Mouse (Mus musculus) forebrain, embryonic 12.5 days (tissue): ENCODE results near the gene Gpr119. TPM values are rescaled to one million over a fixed set of nuclear protein-coding genes. Genes with fewer than 3 reads are reported as not detected.

ENCODE experiments used
- ATAC-seq: fragments of 200-750 bp; cut with Nextera tagmentation; 2 replicates; pipeline ENCODE4 v1.8.0; 2017; ENCODE audit warnings: moderate TSS enrichment; ENCODE audit not compliant: low FRiP score
- H3K27ac ChIP-seq: fragments of 300-500 bp; sonication (generic); 2 replicates; pipeline ENCODE4 v1.5.1; 2016; ENCODE audit warnings: mild to moderate bottlenecking
- H3K27me3 ChIP-seq: fragments of 300-500 bp; sonication (generic); 2 replicates; pipeline ENCODE4 v1.6.1; 2016; ENCODE audit warnings: mild to moderate bottlenecking
- H3K36me3 ChIP-seq: fragments of 300-500 bp; sonication (generic); replicated peaks from 2 replicates; pipeline ENCODE4 v1.6.1; 2016; ENCODE audit warnings: mild to moderate bottlenecking
- H3K4me1 ChIP-seq: fragments of 300-500 bp; sonication (generic); 2 replicates; pipeline ENCODE4 v1.6.1; 2016
- H3K4me2 ChIP-seq: fragments of 300-500 bp; sonication (generic); 2 replicates; pipeline ENCODE4 v1.6.1; 2016; ENCODE audit warnings: mild to moderate bottlenecking, moderate library complexity
- H3K4me3 ChIP-seq: fragments of 300-500 bp; sonication (generic); replicated peaks from 2 replicates; pipeline ENCODE4 v1.5.1; 2016; ENCODE audit warnings: mild to moderate bottlenecking
- H3K9ac ChIP-seq: fragments of 300-500 bp; sonication (generic); 2 replicates; pipeline ENCODE4 v1.6.1; 2016; ENCODE audit warnings: mild to moderate bottlenecking
- H3K9me3 ChIP-seq: fragments of 300-500 bp; sonication (generic); 2 replicates; pipeline ENCODE4 v1.6.1; 2016
- WGBS: fragments of 180-500 bp; shearing (Covaris S2); methylation state at CpG from one replicate; pipeline ENCODE4 v1.1.7; 2016; 5-methylcytosine and 5-hydroxymethylcytosine counted together
- microRNA-seq: library from miRNA; unstranded; fragments of <30 nt; microRNA quantifications from one replicate; pipeline ENCODE4, GENCODE M21; 2017
- polyA plus RNA-seq: library from polyadenylated mRNA; unstranded; fragments of >200 nt; fragmentation: Nextera tagmentation; extraction: Ambion mirVana; gene quantifications from 2 replicates; pipeline ENCODE4 v1.2.1, GENCODE M21; 2016

Gpr119 gene
- polyA plus RNA-seq, 1 experiment from 2014 or later = not detected

DNA sequence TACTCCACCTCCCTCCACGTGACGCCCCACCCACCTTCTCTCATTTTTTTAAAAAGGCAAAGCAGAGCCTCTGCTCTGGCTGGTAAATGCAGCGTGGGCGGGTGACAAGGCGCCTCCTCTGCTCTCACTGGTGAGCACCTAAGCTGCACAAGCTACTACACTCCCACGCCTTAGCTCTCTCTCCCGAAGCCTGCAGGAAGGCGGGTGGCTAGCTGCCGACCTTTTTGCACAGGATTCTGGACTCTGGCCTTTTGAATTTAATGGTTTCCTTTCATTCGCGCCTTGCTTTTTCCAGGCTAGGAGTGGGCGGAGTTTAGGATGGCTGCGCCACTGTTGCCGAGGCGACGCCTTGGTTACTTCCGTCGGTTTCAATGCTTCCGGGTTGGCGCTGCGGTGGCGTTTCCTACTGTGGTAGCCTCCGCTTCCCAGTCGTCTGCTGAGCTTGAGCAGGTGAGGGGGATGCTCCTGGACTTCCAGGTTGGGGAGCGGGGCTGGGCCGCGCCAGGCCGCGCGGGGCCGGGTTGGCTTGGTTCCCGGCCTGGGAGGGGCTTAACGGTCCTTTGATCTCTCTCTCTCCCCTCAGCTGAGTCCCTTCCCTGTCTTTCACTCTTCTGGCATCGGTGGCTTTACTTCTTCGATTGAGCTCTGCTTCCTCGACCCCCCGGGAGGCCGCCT lies 50.8 kb downstream of the Gpr119 start, which contains the start of gene Slc25a14:
TSS of gene Slc25a14 (plus strand) at position 35 of the 675 bp plus-strand sequence.
- H3K4me1 ChIP-seq = no peaks in the 10 kb centered on the region; the same call in 1 of the 2 replicates
- H3K4me2 ChIP-seq = peak within 1 kb of the TSS; percentile 56
- peak within 1 kb of the TSS; percentile 47 for H3K9ac ChIP-seq
- H3K4me3 ChIP-seq = peak within 1 kb of the TSS; percentile 56
- ATAC-seq = peak; percentile 98
- peak within 1 kb of the TSS; percentile 87 for H3K27ac ChIP-seq
- 16% methylated on average over 38 of the region's 38 CpGs for WGBS
- no peaks in the 10 kb centered on the region for H3K9me3 ChIP-seq
- no peaks in the 10 kb centered on the region for H3K27me3 ChIP-seq
- no peaks in the 10 kb centered on the region for H3K36me3 ChIP-seq

DNA sequence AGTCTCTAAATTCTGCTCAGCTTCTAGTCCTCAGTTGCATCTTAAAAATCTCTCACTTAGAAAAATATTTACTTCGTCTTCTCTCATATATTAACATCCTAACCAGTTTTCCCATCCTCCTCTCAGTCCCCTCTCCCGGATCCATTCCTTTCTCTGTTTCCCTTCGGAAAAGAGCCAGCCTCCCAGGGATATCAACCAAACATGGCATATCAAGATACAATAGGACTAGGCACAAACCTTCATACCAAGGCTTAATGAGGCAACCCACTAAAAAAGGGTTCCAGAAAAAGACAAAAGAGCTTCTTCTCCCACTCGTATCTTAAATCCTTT lies 51.3 kb downstream of the Gpr119 start:
- peak overlapping the region; percentile 56 for H3K4me2 ChIP-seq
- no peak for ATAC-seq
- H3K4me3 ChIP-seq = peak overlapping the region; percentile 56
- no peaks in the 10 kb centered on the region for H3K36me3 ChIP-seq
- H3K27ac ChIP-seq = peak overlapping the region; percentile 87
- no peaks in the 10 kb centered on the region for H3K27me3 ChIP-seq
- H3K9me3 ChIP-seq = no peaks in the 10 kb centered on the region
- no peaks in the 10 kb centered on the region; the same call in 1 of the 2 replicates for H3K4me1 ChIP-seq
- peak overlapping the region; percentile 47; the same call in 1 of the 2 replicates for H3K9ac ChIP-seq
- WGBS = 17% methylated on average over 4 of the region's 4 CpGs

Small RNAs within 50 kb of the gene (microRNA-seq; reads per million reads assigned to microRNA genes)
- gene Gm27828 = not detected

Other genes starting within 250 kb of the Gpr119 start
- gene Elf4, start 211.3 kb downstream of the Gpr119 start, polyA plus RNA-seq = 1.6 and 1.7 TPM in 2 replicates
- 68.1 and 71.5 TPM in 2 replicates for gene Aifm1, start 160.9 kb downstream of the Gpr119 start, polyA plus RNA-seq
- gene Rab33a, start 155.2 kb downstream of the Gpr119 start, polyA plus RNA-seq = 39.5 and 40.6 TPM in 2 replicates
- 20.7 and 22.4 TPM in 2 replicates for gene Zfp280c, start 80.0 kb downstream of the Gpr119 start, polyA plus RNA-seq
- 30.8 and 36.7 TPM in 2 replicates for gene Slc25a14, start 51.1 kb downstream of the Gpr119 start, polyA plus RNA-seq
- 27.9 and 33.6 TPM in 2 replicates for gene Rbmx2, start 20.5 kb upstream of the Gpr119 start, polyA plus RNA-seq
- not detected in 2 replicates for gene Gm595, start 203.2 kb upstream of the Gpr119 start, polyA plus RNA-seq